Mouse (Mus musculus): ENCODE data around the gene 2810004N23Rik. TPM values are rescaled to one million over a fixed set of nuclear protein-coding genes. Genes with fewer than 3 reads are reported as not detected.

2810004N23Rik gene
- polyA plus RNA-seq, 1 experiment from 2014 or later = 16.8 TPM

DNA sequence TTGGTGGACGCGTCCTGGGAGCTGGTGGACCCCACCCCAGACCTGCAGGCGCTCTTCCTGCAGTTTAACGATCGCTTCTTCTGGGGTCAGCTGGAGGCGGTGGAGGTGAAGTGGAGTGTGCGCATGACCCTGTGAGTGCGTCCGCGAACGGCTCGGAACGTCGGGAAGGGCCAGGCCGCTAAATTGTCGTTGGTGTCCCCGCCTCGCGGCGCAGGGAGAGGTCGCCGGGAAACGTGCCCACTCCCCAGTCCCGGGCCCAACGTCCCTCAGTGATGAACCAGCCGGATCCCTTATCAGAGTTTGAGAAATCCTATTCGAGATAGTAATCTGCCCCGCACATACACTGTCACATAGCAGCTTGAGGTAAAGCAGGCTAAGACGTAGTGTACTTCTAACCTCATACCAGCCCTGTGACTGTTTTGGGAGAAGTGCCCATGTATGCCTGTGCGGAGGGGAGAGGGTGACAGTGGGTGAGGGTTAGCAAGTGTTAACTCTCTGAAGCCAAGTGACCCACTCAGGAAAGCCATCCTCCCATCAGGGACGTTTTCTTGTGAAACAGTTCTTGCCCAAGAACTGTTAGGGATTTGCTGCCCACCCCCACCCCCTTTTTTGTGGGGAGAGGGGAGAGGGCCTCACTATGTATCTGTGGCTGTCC, 35.5 kb upstream of the 2810004N23Rik start:
- H3K27me3 ChIP-seq (ENCODE audit: insufficient read depth, low read length) = no peaks in the 10 kb centered on the region
- ATAC-seq = peak; percentile 24
- peak overlapping the region; percentile 95 for H3K4me3 ChIP-seq (ENCODE audit: low read depth, low read length)
- H3K4me2 ChIP-seq (ENCODE audit: low read depth, low read length) = peak overlapping the region; percentile 100
- peak overlapping the region; percentile 90 for H3K9ac ChIP-seq (replicated peaks)
- peaks cover 54% of the 10 kb centered on the region for H3K36me3 ChIP-seq (replicated peaks; ENCODE audit: insufficient read depth, low read length)
- H3K27ac ChIP-seq (ENCODE audit: low read depth) = peak overlapping the region; percentile 89
- H3K4me1 ChIP-seq (ENCODE audit: insufficient read depth) = peaks cover 29% of the 10 kb centered on the region
- H3K9me3 ChIP-seq (ENCODE audit: low read length) = no peaks in the 10 kb centered on the region
- TF ChIP-seq CTCF (IDR thresholded peaks at IDR 0.05; ENCODE audit: low read depth) (no peak), EP300 (IDR thresholded peaks at IDR 0.05; ENCODE audit: low read depth) (no peak)
- no peak for DNase-seq
- 3% methylated on average over 31 of the region's 31 CpGs for WGBS (ENCODE audit: insufficient replicate concordance)

DNA sequence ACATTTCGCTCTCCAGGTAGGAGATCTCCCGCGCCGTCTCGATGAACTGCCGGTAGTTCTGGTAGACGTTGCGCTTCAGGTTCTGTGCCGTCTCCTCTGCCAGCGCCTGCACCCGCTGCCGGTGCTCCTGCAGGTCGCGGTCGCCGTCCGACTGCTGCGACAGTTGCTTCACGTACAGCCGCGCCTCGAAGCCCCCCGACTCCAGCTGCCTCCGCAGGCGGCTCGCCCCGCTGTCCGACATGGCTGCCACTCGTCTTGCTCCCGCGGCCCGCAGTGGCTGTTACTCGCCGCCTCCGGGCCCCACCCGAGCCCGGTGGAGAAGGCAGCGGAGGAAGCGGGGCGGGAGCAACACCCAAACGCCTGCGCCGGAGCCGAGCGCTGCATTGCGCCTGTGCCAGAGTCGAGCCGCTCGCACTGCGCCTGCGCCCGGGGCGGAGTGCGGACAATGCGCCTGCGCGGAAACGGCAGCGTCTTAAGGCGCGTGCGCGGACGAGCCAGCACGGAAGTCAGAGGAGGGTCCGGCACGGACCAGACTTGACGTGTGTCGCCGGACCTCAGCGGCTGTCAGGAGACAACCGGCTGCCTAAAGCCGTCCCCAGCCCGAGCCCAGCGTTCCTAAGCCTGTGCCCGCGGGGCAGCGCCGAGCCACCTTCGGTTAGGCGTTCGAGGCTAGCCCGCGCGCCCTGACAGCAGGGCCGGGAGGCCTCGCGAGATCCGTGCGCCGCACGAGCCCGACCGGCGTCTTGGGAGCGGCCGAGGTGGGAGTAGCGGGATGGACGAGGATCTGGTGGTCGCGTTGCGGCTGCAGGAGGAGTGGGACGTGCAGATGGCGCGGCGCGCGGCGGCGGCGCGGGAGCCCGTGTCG, 34.7 kb upstream of the 2810004N23Rik start, which contains the start of the genes Exoc8 and Sprtn:
Gene Exoc8 (minus strand): TSS at position 320 of the 865 bp plus-strand sequence.
Gene Sprtn (plus strand): TSS at position 501 of the 865 bp plus-strand sequence.
- ATAC-seq = peak; percentile 88
- TF ChIP-seq CTCF (IDR thresholded peaks at IDR 0.05; ENCODE audit: low read depth) (no peak), EP300 (IDR thresholded peaks at IDR 0.05; ENCODE audit: low read depth) (no peak)
- peak; percentile 99 for DNase-seq
- Histone ChIP-seq H3K27ac (ENCODE audit: low read depth) (peak within 1 kb of the TSS; percentile 89), H3K9ac (replicated peaks) (peak within 1 kb of the TSS; percentile 90), H3K4me2 (ENCODE audit: low read depth, low read length) (peak within 1 kb of the TSS; percentile 100), H3K9me3 (ENCODE audit: low read length) (no peaks in the 10 kb centered on the region), H3K4me3 (ENCODE audit: low read depth, low read length) (peak within 1 kb of the TSS; percentile 95), H3K4me1 (ENCODE audit: insufficient read depth) (peaks cover 26% of the 10 kb centered on the region), H3K27me3 (ENCODE audit: insufficient read depth, low read length) (no peaks in the 10 kb centered on the region), H3K36me3 (replicated peaks; ENCODE audit: insufficient read depth, low read length) (peaks cover 47% of the 10 kb centered on the region)
- WGBS (ENCODE audit: insufficient replicate concordance) = under 1% methylated on average over 107 of the region's 114 CpGs

DNA sequence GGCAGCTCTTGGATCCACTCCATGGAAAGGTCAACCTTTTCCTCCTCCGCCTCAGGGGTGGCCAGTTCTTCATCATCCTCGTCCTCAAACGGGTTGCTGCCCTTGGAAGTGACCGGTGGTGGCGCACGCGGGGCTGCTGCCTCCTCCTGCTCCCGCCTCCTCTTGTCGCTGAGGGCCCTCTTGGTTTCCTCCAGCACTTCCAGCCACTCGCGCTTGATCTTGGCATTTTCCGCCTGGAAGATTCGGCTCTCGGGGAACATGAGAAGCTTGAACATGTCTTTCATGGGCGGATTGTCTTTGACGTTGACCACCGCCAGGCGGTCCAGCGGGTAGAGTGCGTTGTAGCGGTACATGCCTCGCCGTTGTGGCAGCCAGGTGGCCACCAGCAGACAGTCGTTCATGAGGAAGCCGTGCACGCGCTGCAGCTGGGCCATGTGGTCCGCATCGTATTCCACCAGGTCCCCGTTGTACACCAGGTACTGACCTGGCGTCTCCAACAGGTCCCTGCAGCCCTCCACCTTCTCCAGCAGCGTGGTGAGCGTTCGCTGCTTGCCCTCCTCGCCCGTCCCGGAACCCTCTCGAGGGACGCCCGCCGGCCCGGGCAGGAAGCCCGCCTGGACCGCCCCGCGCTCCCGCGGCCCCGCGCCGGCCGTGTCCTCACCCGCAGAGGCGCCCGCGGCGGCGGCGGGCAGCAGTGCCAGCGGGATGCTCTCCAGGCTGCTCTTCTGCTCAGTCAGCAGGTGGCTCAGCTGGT, 33.9 kb upstream of the 2810004N23Rik start:
- peak; percentile 80 for DNase-seq
- no peaks in the 10 kb centered on the region for H3K9me3 ChIP-seq (ENCODE audit: low read length)
- peak; percentile 78 for TF ChIP-seq CTCF (IDR thresholded peaks at IDR 0.05; ENCODE audit: low read depth)
- TF ChIP-seq EP300 (IDR thresholded peaks at IDR 0.05; ENCODE audit: low read depth) = no peak
- peak overlapping the region; percentile 89 for H3K27ac ChIP-seq (ENCODE audit: low read depth)
- H3K9ac ChIP-seq (replicated peaks) = peak overlapping the region; percentile 90
- H3K36me3 ChIP-seq (replicated peaks; ENCODE audit: insufficient read depth, low read length) = peaks cover 39% of the 10 kb centered on the region
- H3K4me1 ChIP-seq (ENCODE audit: insufficient read depth) = peaks cover 26% of the 10 kb centered on the region
- H3K27me3 ChIP-seq (ENCODE audit: insufficient read depth, low read length) = no peaks in the 10 kb centered on the region
- H3K4me3 ChIP-seq (ENCODE audit: low read depth, low read length) = peak overlapping the region; percentile 95
- peak overlapping the region; percentile 100 for H3K4me2 ChIP-seq (ENCODE audit: low read depth, low read length)
- 2% methylated on average over 44 of the region's 60 CpGs for WGBS (ENCODE audit: insufficient replicate concordance)
- ATAC-seq = peak; percentile 42

DNA sequence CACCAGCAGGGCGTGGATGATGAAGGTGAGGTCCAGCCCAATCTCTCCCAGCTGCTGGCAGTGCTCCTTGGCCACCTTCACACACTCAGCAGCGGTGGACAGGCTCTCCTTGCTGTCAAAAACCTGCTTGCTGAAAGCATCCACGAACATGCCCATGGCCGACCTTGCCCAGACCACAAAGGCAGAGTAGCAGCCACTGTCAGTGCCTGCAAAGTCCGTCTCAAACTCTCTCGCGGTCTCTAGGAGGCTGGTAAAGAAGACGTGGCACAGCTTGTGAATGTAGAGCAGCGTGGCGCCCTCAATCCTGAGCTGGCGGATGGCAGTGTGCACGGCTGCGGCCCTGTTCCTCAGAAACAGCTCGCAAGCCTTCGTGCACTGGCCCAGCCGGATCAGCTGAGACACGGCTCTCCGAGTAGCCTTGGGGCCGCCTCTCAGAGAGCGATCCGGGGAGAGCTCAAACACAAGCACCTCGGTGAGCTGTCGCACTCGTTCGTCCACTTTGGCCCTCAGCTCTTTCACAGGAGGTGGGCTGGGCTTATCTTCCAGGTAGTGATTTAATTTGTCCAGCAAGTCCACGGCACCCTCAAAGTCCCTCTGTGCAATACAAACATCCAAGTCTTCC, 33.2 kb upstream of the 2810004N23Rik start:
- Histone ChIP-seq H3K9ac (replicated peaks) (0 out of 2 replicates have a peak overlapping the region, but pooled peaks have one; percentile 90), H3K9me3 (ENCODE audit: low read length) (no peaks in the 10 kb centered on the region), H3K4me3 (ENCODE audit: low read depth, low read length) (peak overlapping the region; percentile 95), H3K4me2 (ENCODE audit: low read depth, low read length) (peak overlapping the region; percentile 100), H3K27me3 (ENCODE audit: insufficient read depth, low read length) (no peaks in the 10 kb centered on the region), H3K4me1 (ENCODE audit: insufficient read depth) (peaks cover 26% of the 10 kb centered on the region), H3K36me3 (replicated peaks; ENCODE audit: insufficient read depth, low read length) (peaks cover 36% of the 10 kb centered on the region), H3K27ac (ENCODE audit: low read depth) (no peak overlapping the region)
- no peak for ATAC-seq
- DNase-seq = no peak
- TF ChIP-seq CTCF (IDR thresholded peaks at IDR 0.05; ENCODE audit: low read depth) = no peak
- no peak for TF ChIP-seq EP300 (IDR thresholded peaks at IDR 0.05; ENCODE audit: low read depth)
- WGBS (ENCODE audit: insufficient replicate concordance) = 86% methylated on average over 26 of the region's 26 CpGs

DNA sequence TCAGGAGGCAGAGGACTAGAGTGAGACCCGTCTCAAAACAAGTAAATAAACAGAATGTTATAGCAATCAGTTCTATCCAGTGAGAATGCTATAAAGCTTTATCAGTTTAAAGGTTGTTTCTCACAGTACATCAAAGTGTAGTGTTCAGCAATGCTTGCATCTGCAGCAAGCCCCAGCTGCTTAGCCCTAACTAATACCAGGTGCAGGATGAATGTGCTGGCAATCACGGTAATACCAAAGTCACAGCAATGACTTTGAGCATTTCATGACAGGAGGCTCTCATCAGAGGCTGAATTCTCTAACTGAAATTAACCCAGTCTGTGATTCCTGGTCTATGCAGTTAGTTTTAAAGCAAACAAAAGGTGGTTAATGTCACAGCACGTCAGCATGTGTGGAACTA, 29.7 kb upstream of the 2810004N23Rik start:
- Histone ChIP-seq H3K36me3 (replicated peaks; ENCODE audit: insufficient read depth, low read length) (peaks cover 47% of the 10 kb centered on the region), H3K4me2 (ENCODE audit: low read depth, low read length) (no peak overlapping the region), H3K9me3 (ENCODE audit: low read length) (no peaks in the 10 kb centered on the region), H3K27me3 (ENCODE audit: insufficient read depth, low read length) (no peaks in the 10 kb centered on the region), H3K4me3 (ENCODE audit: low read depth, low read length) (no peak overlapping the region), H3K4me1 (ENCODE audit: insufficient read depth) (peaks cover 16% of the 10 kb centered on the region), H3K27ac (ENCODE audit: low read depth) (no peak overlapping the region), H3K9ac (replicated peaks) (no peak overlapping the region)
- 73% methylated on average over 3 of the region's 3 CpGs for WGBS (ENCODE audit: insufficient replicate concordance)
- DNase-seq (no peak), ATAC-seq (no peak)
- TF ChIP-seq CTCF (IDR thresholded peaks at IDR 0.05; ENCODE audit: low read depth) = no peak
- TF ChIP-seq EP300 (IDR thresholded peaks at IDR 0.05; ENCODE audit: low read depth) = no peak
